Mouse (Mus musculus): ENCODE measurements around the gene Olfr1120. TPM values are rescaled to one million over a fixed set of nuclear protein-coding genes. Genes with fewer than 3 reads are reported as not detected.
"Not testable (repeated sequence)": the region's sequence is repeated elsewhere in the genome, so short reads cannot be mapped to it uniquely, and the experiment has no call there.

Olfr1120 gene
- polyA plus RNA-seq (2015; fragmentation: Nextera tagmentation; extraction: Ambion mirVana) = not detected in 2 replicates

DNA sequence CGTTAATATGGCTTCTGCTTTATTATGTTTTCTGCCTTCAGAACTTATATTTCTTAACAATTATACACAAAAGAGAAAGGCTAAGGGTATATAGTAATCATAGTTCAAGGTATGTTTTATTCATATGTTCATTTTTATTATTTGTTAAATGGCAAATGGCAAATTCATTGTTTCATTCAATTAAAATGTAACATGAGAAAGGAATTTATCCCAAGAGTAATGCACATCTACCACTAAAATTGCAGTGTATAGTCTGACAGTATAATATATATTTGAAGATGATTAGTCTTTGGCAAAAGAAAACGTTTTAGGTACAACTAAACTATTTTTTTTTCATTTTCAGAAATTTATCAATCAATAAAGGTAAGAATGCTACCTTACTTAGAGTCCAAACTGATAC lies at the start of gene Olfr1120:
Gene Olfr1120, plus strand, starts transcription at position 301 of the 400 bp plus-strand sequence.
- no peaks in the 10 kb centered on the region for H3K27me3 ChIP-seq (replicated peaks; ENCODE audit: control insufficient read depth, insufficient read depth, low read length)
- no peaks in the 10 kb centered on the region for H3K4me1 ChIP-seq (ENCODE audit: control insufficient read depth, insufficient read depth, low read depth, low read length)
- H3K9ac ChIP-seq (ENCODE audit: low read depth, low read length) = no peak within 1 kb of the TSS
- 66% methylated on average over 2 of the region's 2 CpGs for WGBS
- no peak within 1 kb of the TSS for H3K4me3 ChIP-seq (ENCODE audit: low read length)
- H3K9me3 ChIP-seq (ENCODE audit: control insufficient read depth, low read length) = no peaks in the 10 kb centered on the region
- H3K27ac ChIP-seq (ENCODE audit: low read depth, low read length) = no peak within 1 kb of the TSS
- H3K4me2 ChIP-seq (ENCODE audit: low read length) = no peak within 1 kb of the TSS
- no peaks in the 10 kb centered on the region for H3K36me3 ChIP-seq (ENCODE audit: control insufficient read depth, insufficient read depth, low read length)
- no peak for ATAC-seq

DNA sequence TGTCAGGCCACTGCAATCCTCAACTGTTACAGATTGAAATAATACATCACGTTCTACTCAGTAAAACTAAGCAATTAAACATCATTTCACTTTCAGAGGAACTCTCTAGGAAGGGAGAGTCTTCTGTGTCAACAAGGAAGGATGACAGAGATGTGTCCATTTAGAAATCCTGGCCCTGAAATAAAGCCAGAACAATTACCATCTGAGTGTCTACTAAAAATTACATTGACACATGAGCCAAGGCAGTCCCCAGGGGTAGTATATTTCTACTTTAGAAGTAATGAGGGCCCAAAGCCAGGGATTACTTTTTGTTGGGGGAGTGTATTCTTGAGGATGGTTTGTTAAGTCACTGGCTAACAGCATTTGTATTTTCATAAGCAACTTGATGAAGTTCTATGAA lies 47.3 kb upstream of the Olfr1120 start, which contains the start of gene Olfr1118:
Gene Olfr1118, plus strand, starts transcription at position 301 of the 400 bp plus-strand sequence.
- Histone ChIP-seq H3K9me3 (ENCODE audit: control insufficient read depth, low read length) (no peaks in the 10 kb centered on the region), H3K27ac (ENCODE audit: low read depth, low read length) (no peak within 1 kb of the TSS), H3K36me3 (ENCODE audit: control insufficient read depth, insufficient read depth, low read length) (no peaks in the 10 kb centered on the region), H3K4me1 (ENCODE audit: control insufficient read depth, insufficient read depth, low read depth, low read length) (no peaks in the 10 kb centered on the region), H3K4me3 (ENCODE audit: low read length) (no peak within 1 kb of the TSS), H3K9ac (ENCODE audit: low read depth, low read length) (no peak within 1 kb of the TSS), H3K4me2 (ENCODE audit: low read length) (no peak within 1 kb of the TSS), H3K27me3 (replicated peaks; ENCODE audit: control insufficient read depth, insufficient read depth, low read length) (no peaks in the 10 kb centered on the region)
- no peak for ATAC-seq
- WGBS = 76% methylated on average over 1 of the region's 1 CpGs

DNA sequence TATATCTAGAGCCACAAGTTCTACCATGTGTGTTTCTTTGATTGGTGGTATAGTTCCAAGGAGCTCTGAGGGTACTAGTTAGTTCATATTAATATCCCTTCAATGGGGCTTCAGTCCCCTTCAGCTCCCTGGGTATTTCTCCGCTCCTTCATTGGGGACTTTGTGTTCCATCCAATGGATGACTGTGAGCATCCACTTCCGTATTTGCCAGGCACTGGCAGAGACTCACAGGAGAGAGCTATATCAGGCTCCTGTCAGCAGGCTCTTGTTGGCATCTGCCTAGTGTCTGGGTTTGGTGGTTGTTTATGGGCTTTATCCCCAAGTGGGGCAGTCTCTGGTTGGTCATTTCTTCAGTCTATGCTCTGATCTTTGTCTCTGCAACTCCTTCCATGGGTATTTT lies 5.5 kb downstream of the Olfr1120 start:
- not testable (repeated sequence) for H3K27ac ChIP-seq (ENCODE audit: low read depth, low read length); ATAC-seq

DNA sequence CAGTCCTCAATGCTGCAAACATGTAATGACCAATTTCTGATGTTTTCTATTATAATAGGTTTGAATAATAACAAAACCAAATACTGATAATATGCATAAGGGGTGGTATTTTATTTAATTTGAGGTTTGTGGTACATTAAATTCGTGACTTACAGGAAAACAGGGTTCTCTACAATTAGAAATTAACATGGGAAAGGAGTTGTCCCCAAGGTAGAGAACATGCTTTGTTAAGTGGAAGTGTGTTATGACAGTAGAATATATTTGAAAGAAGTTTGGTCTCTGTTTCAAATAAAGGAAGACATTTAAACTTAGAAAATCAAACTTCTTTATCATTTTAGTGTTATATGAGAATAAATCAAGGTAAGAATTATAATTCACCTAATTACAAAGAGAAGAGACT lies 15.0 kb downstream of the Olfr1120 start, which contains the start of gene Olfr1121:
Gene Olfr1121, plus strand, starts transcription at position 301 of the 400 bp plus-strand sequence.
- H3K36me3 ChIP-seq (ENCODE audit: control insufficient read depth, insufficient read depth, low read length) = no peaks in the 10 kb centered on the region
- no peaks in the 10 kb centered on the region for H3K4me1 ChIP-seq (ENCODE audit: control insufficient read depth, insufficient read depth, low read depth, low read length)
- no peak for ATAC-seq
- 42% methylated on average over 1 of the region's 1 CpGs for WGBS
- no peaks in the 10 kb centered on the region for H3K27me3 ChIP-seq (replicated peaks; ENCODE audit: control insufficient read depth, insufficient read depth, low read length)
- no peaks in the 10 kb centered on the region for H3K9me3 ChIP-seq (ENCODE audit: control insufficient read depth, low read length)
- H3K9ac ChIP-seq (ENCODE audit: low read depth, low read length) = no peak within 1 kb of the TSS
- no peak within 1 kb of the TSS for H3K4me3 ChIP-seq (ENCODE audit: low read length)
- H3K4me2 ChIP-seq (ENCODE audit: low read length) = no peak within 1 kb of the TSS
- H3K27ac ChIP-seq (ENCODE audit: low read depth, low read length) = no peak within 1 kb of the TSS

More for the DNA sequence above, 5.5 kb downstream of the Olfr1120 start:
- WGBS = 92% methylated on average over 2 of the region's 2 CpGs
- not testable (repeated sequence) for H3K4me2 ChIP-seq (ENCODE audit: low read length); H3K27me3 ChIP-seq (replicated peaks; ENCODE audit: control insufficient read depth, insufficient read depth, low read length); H3K36me3 ChIP-seq (ENCODE audit: control insufficient read depth, insufficient read depth, low read length); H3K9me3 ChIP-seq (ENCODE audit: control insufficient read depth, low read length); H3K4me3 ChIP-seq (ENCODE audit: low read length); H3K4me1 ChIP-seq (ENCODE audit: control insufficient read depth, insufficient read depth, low read depth, low read length); H3K9ac ChIP-seq (ENCODE audit: low read depth, low read length)

DNA sequence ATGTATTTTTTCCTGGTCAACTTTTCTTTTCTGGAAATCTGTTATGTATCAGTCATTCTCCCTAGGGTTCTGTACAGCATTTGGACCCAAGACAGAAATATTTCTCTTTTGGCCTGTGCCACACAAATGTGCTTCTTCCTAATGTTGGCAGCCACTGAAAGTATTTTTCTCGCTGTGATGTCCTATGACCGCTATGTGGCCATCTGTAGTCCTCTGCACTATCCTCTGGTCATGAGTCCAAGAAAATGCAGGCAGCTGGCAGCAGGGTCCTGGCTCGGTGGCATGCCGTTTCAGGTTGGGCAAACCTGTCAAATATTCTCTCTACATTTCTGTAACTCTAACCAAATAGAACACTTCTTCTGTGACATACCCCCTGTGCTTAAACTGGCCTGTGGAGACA lies 17.1 kb downstream of the Olfr1120 start:
- 85% methylated on average over 4 of the region's 4 CpGs for WGBS
- Histone ChIP-seq H3K4me1 (ENCODE audit: control insufficient read depth, insufficient read depth, low read depth, low read length) (no peaks in the 10 kb centered on the region), H3K27ac (ENCODE audit: low read depth, low read length) (no peak overlapping the region), H3K9ac (ENCODE audit: low read depth, low read length) (no peak overlapping the region), H3K27me3 (replicated peaks; ENCODE audit: control insufficient read depth, insufficient read depth, low read length) (no peaks in the 10 kb centered on the region), H3K4me2 (ENCODE audit: low read length) (no peak overlapping the region), H3K4me3 (ENCODE audit: low read length) (no peak overlapping the region), H3K36me3 (ENCODE audit: control insufficient read depth, insufficient read depth, low read length) (no peaks in the 10 kb centered on the region), H3K9me3 (ENCODE audit: control insufficient read depth, low read length) (no peaks in the 10 kb centered on the region)
- ATAC-seq = peak; percentile 67

DNA sequence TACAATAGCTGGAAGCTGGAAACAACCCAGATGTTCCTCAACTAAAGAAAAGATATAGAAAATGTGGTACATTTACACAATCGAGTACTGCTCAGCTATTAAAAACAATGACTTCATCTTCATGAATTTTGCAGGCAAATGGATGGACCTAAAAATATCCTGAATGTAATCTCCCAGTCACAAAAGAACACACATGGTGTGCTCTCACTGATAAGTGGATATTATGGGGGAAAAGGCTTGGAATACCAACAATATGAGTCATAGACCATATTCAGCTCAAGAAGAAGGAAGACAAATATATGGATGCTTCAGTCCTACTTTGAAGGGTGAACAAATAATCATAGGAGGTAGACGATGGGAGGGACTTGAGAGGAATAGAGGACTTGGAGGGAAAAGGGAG lies 29.3 kb downstream of the Olfr1120 start:
- no peak for ATAC-seq
- WGBS = 84% methylated on average over 2 of the region's 2 CpGs
- Histone ChIP-seq H3K27me3 (replicated peaks; ENCODE audit: control insufficient read depth, insufficient read depth, low read length) (no peaks in the 10 kb centered on the region), H3K4me1 (ENCODE audit: control insufficient read depth, insufficient read depth, low read depth, low read length) (no peaks in the 10 kb centered on the region), H3K36me3 (ENCODE audit: control insufficient read depth, insufficient read depth, low read length) (no peaks in the 10 kb centered on the region), H3K9me3 (ENCODE audit: control insufficient read depth, low read length) (no peaks in the 10 kb centered on the region), H3K4me2 (ENCODE audit: low read length) (no peak overlapping the region), H3K27ac (ENCODE audit: low read depth, low read length) (no peak overlapping the region), H3K4me3 (ENCODE audit: low read length) (no peak overlapping the region), H3K9ac (ENCODE audit: low read depth, low read length) (no peak overlapping the region)

DNA sequence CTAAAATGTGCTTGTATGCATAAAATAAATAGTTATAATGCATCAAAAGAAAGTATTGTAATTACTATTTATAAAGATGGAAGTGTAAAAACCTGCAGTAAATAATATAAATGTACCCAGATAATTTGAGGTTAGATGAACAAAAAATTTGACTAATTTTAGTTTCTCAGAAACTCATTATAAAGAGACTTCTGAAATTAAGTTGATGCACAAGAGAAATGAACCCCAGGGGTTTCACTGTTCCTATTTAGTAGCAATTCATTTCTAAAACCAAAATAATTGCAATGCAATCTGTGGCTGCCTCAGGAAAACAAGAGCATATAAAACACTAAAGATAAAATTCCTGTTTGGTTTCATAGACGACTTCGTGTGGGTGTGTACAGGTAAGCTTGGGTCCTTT lies 30.9 kb downstream of the Olfr1120 start, which contains the start of gene Olfr1122:
Gene Olfr1122, plus strand, starts transcription at position 301 of the 400 bp plus-strand sequence.
- 86% methylated on average over 2 of the region's 2 CpGs for WGBS
- Histone ChIP-seq H3K4me3 (ENCODE audit: low read length) (no peak within 1 kb of the TSS), H3K4me1 (ENCODE audit: control insufficient read depth, insufficient read depth, low read depth, low read length) (no peaks in the 10 kb centered on the region), H3K4me2 (ENCODE audit: low read length) (no peak within 1 kb of the TSS), H3K9me3 (ENCODE audit: control insufficient read depth, low read length) (no peaks in the 10 kb centered on the region), H3K9ac (ENCODE audit: low read depth, low read length) (no peak within 1 kb of the TSS), H3K36me3 (ENCODE audit: control insufficient read depth, insufficient read depth, low read length) (no peaks in the 10 kb centered on the region), H3K27ac (ENCODE audit: low read depth, low read length) (no peak within 1 kb of the TSS), H3K27me3 (replicated peaks; ENCODE audit: control insufficient read depth, insufficient read depth, low read length) (no peaks in the 10 kb centered on the region)
- ATAC-seq = no peak

DNA sequence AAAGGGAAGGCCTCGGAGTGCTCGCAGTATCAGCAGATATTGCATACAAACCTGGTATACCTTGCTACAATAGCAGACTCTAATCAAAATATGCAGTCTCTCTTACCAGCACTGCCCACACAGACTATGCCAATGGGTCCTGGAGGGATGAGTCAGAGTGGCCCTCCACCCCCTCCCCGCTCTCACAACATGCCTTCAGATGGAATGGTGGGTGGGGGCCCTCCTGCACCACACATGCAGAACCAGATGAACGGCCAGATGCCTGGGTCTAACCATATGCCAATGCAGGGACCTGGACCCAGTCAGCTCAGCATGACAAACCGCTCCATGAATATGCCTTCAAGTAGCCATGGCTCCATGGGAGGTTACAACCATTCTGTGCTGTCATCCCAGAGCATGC lies 39.0 kb downstream of the Olfr1120 start:
- 0 out of 2 replicates have a peak, but pooled peaks have one; percentile 40 for ATAC-seq
- not testable (repeated sequence) for H3K9me3 ChIP-seq (ENCODE audit: control insufficient read depth, low read length); H3K4me2 ChIP-seq (ENCODE audit: low read length); H3K27ac ChIP-seq (ENCODE audit: low read depth, low read length); H3K27me3 ChIP-seq (replicated peaks; ENCODE audit: control insufficient read depth, insufficient read depth, low read length); H3K4me1 ChIP-seq (ENCODE audit: control insufficient read depth, insufficient read depth, low read depth, low read length); H3K36me3 ChIP-seq (ENCODE audit: control insufficient read depth, insufficient read depth, low read length); H3K4me3 ChIP-seq (ENCODE audit: low read length); H3K9ac ChIP-seq (ENCODE audit: low read depth, low read length)
- 95% methylated on average over 5 of the region's 5 CpGs for WGBS

DNA sequence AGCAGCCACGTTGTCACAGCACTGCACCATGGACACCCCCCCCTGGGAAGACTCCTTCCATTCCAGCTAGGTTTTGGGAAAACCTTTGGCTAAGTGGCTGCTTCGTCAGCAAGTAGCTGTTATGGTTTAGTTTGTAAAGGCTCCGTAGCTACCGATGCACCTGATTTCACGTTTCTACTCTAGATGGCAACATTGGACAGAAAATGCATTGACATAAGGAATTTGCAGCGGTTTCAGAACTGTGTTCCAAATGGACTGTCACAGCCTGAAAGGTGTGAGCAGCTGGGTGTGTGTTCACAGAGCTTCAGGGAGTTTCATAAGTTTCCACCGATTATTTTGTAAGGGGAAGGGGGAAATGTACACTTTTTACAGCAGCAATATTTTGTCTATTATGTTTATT lies 40.1 kb downstream of the Olfr1120 start:
- not testable (repeated sequence) for H3K27ac ChIP-seq (ENCODE audit: low read depth, low read length); H3K36me3 ChIP-seq (ENCODE audit: control insufficient read depth, insufficient read depth, low read length); H3K9me3 ChIP-seq (ENCODE audit: control insufficient read depth, low read length); H3K9ac ChIP-seq (ENCODE audit: low read depth, low read length); H3K4me1 ChIP-seq (ENCODE audit: control insufficient read depth, insufficient read depth, low read depth, low read length); H3K27me3 ChIP-seq (replicated peaks; ENCODE audit: control insufficient read depth, insufficient read depth, low read length); H3K4me2 ChIP-seq (ENCODE audit: low read length); H3K4me3 ChIP-seq (ENCODE audit: low read length)
- peak; percentile 73 for ATAC-seq
- WGBS = 81% methylated on average over 7 of the region's 7 CpGs
